Mouse (Mus musculus): ENCODE results near the gene Gle1. TPM values are rescaled to one million over a fixed set of nuclear protein-coding genes. Genes with fewer than 3 reads are reported as not detected.

Gene Gle1
- 10 to 100 TPM; 31.0 to 34.2 TPM for total RNA-seq (2023)

DNA sequence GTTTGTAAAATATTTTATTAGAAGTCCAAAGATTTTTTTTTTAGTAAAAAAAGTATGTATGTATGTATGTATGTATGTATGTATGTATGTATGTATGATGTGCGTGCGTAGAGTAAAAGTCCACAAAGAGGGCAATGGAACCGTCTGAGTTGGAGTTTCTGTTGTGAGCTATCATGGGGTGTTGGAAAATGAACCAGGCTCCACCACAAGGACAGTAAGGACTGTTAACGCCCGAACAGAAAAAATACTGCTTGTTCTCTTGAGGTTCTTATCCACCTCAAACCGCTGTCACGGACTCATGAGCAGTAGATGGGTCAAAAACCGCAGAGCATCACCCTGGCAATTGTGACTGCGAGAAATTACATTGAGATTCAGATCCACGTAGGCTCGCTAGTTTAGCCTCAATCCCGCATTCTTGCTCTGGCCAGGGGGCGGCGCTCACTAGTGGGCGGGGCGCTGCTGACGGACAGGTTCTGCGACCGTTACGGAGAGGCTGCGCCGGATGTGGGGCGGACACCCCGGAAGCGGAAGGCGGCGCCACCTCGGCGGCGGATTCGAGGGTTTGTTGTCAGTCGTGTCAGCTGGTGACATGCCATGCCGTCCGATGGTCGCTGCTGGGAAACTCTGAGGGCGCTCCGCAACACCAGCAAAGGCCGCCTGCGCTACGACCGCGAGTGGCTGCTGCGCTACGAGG lies at the start of gene Gle1:
TSS of gene Gle1 (plus strand) at position 521 of the 694 bp plus-strand sequence.

DNA sequence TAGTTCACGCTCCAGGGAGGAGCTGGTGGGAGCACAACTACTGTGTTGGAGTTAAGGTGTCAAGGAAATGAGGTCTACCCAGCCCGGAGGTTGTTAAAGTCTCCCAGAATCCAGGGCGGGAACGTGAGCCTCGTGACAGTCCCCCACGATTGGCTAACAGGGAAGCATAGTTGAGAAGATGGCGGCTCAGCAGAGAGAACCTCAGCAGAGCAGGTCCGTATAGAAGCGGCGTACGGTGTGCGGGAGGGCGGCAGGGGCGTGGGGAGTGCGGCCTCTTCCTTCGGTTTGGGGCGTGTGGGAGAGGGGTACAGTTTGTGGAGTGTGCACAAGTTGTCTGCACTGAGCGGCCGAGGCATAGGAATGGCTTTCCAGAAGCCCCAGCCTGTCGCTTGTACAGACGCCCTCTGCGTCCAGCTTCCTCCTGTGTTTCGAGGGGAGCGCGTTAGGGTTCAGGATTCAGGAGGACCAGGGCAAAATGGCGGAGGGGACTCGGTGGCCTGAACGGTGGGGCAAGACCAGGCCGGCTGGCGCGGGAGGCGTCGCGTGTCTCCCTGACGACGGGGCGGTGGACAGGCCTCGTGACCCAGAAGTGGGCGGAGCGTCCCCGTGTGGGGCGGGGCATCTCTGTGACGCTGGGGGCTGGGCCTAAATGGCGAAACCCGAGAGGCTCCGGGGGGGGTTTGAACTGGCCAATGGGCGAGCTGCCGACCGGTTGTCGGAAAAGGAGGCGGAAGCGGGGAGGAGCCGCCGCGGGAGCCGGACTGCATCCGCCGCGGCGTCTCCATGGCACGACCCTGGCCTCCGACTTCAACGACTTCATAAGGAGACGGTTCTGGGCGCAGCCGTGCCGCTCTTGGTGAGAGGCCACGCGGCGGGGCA lies 45.9 kb upstream of the Gle1 start, which contains the start of gene Odf2:
TSS of gene Odf2 (plus strand) at position 156 of the 879 bp plus-strand sequence.

GRCm38 (mm10) chr2:29965250-29965843 lies 30.1 kb downstream of the Gle1 start, which contains the start of gene Sptan1:
TSS of gene Sptan1 (plus strand) at chr2:29965560.

Other genes starting within 250 kb of the Gle1 start
- not detected for gene Gm13420, start 183.7 kb upstream of the Gle1 start, total RNA-seq (2023)
- not detected for gene Gm13547, start 176.1 kb upstream of the Gle1 start, total RNA-seq (2023)
- 10 to 100 TPM; 13.6 to 15.1 TPM for gene Coq4, start 147.9 kb upstream of the Gle1 start, total RNA-seq (2023)
- 10 to 100 TPM; 45.8 to 47.7 TPM for gene Trub2, start 146.9 kb upstream of the Gle1 start, total RNA-seq (2023)
- 100 to 1,000 TPM; 160 to 168 TPM for gene Slc27a4, start 132.8 kb upstream of the Gle1 start, total RNA-seq (2023)
- gene Urm1, start 115.4 kb upstream of the Gle1 start, total RNA-seq (2023) = 10 to 100 TPM; 20.3 to 22.1 TPM
- gene Cercam, start 66.3 kb upstream of the Gle1 start, total RNA-seq (2023) = 1 to 10 TPM; 4.8 to 6.9 TPM
- 10 to 100 TPM; 77.2 to 94.1 TPM for gene Odf2, start 46.2 kb upstream of the Gle1 start, total RNA-seq (2023)
- gene Sptan1, start 30.1 kb downstream of the Gle1 start, total RNA-seq (2023) = 100 to 1,000 TPM; 184 to 197 TPM
- gene Wdr34, start 113.5 kb downstream of the Gle1 start, total RNA-seq (2023) = 1 to 10 TPM; 2.0 TPM
- 100 to 1,000 TPM; 117 to 141 TPM for gene Set, start 122.0 kb downstream of the Gle1 start, total RNA-seq (2023)
- 10 to 100 TPM in 1 of 2 experiments, 1 to 10 TPM in 1; 4.2 to 11.0 TPM for gene Pkn3, start 142.3 kb downstream of the Gle1 start, total RNA-seq (2023)
- 10 to 100 TPM; 11.2 to 11.5 TPM for gene Zdhhc12, start 158.2 kb downstream of the Gle1 start, total RNA-seq (2023)
- gene Zer1, start 189.2 kb downstream of the Gle1 start, total RNA-seq (2023) = 10 to 100 TPM; 32.6 to 35.7 TPM
- 10 to 100 TPM; 44.3 to 51.3 TPM for gene Tbc1d13, start 198.3 kb downstream of the Gle1 start, total RNA-seq (2023)
- gene Endog, start 236.1 kb downstream of the Gle1 start, total RNA-seq (2023) = 1 to 10 TPM; 3.2 to 3.4 TPM
- gene Spout1, start 243.0 kb downstream of the Gle1 start, total RNA-seq (2023) = 10 to 100 TPM in 1 of 2 experiments, 1 to 10 TPM in 1; 7.6 to 10.1 TPM

Data from neutrophil, adult 59 days (primary cell).